Mouse (Mus musculus): ENCODE measurements at regions not wholly inside any gene's neighbourhood (a gene's known extent, or its start where the extent isn't known, plus 50 kb on each side); places are given as distances from the start of the nearest gene placed in this dataset.
"Not testable (repeated sequence)": the region's sequence is repeated elsewhere in the genome, so short reads cannot be mapped to it uniquely, and the experiment has no call there.

DNA sequence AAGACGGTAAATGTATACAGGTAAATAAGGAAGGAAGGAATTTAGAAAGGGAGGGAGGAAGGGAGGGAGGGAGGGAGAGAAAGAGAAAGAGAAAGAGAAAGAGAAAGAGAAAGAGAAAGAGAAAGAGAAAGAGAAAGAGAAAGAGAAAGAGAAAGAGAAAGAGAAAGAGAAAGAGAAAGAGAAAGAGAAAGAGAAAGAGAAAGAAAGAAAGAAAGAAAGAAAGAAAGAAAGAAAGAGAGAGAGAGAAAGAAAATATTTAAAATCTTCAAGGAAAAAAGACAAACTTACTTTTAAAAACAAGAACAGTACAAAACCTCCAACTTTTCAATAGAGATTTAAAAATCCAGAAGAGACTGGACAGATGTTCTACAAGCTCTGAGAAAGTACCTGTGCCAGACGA lies 261.1 kb upstream of the Vstm2a start:
- H3K36me3 ChIP-seq (replicated peaks in 1 of 2; ENCODE audit: control insufficient read depth in 1 of 2, insufficient read depth in 1 of 2, low read length in 1 of 2); H3K4me3 ChIP-seq (replicated peaks in 1 of 3; ENCODE audit: low read depth in 2 of 3, low read length in 2 of 3, poor library complexity in 1 of 3); H3K4me1 ChIP-seq (ENCODE audit: control insufficient read depth in 1 of 2, insufficient read depth in 2 of 2); H3K27me3 ChIP-seq (replicated peaks); H3K79me2 ChIP-seq (replicated peaks; ENCODE audit: control insufficient read depth, extremely low read depth, insufficient read depth, poor library complexity, severe bottlenecking); DNase-seq (ENCODE audit: extremely low read depth); H3K4me2 ChIP-seq (ENCODE audit: insufficient read depth, low read depth, poor library complexity, severe bottlenecking); dilution Hi-C loops (cut with MboI; ENCODE audit: extremely low pct_ligation_motif_present, extremely low pct_unique_long_range_greater_than_20kb, low sequenced_read_pairs); H3K27ac ChIP-seq (ENCODE audit: insufficient read depth, low read depth); H3K9ac ChIP-seq (ENCODE audit: insufficient read depth, low read depth); in situ Hi-C loops (cut with MboI; ENCODE audit: low pct_ligation_motif_present, low pct_unique_long_range_greater_than_20kb, low sequenced_read_pairs); H3K9me3 ChIP-seq (replicated peaks; ENCODE audit: low read length): not testable (repeated sequence)
- TF ChIP-seq ETS1 (conservative IDR thresholded peaks at IDR 0.05; ENCODE audit: low read depth, low read length): peak; percentile 67

DNA sequence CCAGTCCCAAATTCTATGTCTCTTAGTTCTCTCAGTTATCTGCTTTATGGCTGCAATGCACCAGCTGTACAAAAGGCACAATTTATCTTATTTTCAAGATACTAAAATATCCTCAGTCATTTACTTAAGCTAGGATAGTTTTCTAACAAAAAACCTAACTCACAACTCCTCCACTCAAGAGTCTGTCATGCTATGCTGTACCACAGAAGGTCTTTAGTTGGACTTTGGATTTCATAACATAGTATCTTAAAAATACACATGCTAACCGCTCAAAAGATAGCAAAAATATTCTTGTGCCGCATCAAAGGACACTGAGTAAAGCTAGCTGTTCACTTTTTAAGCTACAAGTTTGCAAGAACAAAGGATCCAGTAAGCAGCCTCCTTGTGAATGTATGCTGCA lies 255.6 kb upstream of the Vstm2a start:
- DNase-seq (ENCODE audit: extremely low read depth): no peak
- H3K79me2 ChIP-seq (replicated peaks; ENCODE audit: control insufficient read depth, extremely low read depth, insufficient read depth, poor library complexity, severe bottlenecking): no peaks in the 10 kb centered on the region
- H3K4me2 ChIP-seq (ENCODE audit: insufficient read depth, low read depth, poor library complexity, severe bottlenecking): no peak overlapping the region
- in situ Hi-C loops (cut with MboI; ENCODE audit: low pct_ligation_motif_present, low pct_unique_long_range_greater_than_20kb, low sequenced_read_pairs) (no loop called here), dilution Hi-C loops (cut with MboI; ENCODE audit: extremely low pct_ligation_motif_present, extremely low pct_unique_long_range_greater_than_20kb, low sequenced_read_pairs) (no loop called here)
- H3K27ac ChIP-seq (ENCODE audit: insufficient read depth, low read depth): no peak overlapping the region
- no peaks in the 10 kb centered on the region for H3K4me1 ChIP-seq (ENCODE audit: control insufficient read depth in 1 of 2, insufficient read depth in 2 of 2)
- TF ChIP-seq POLR2A (IDR thresholded peaks at IDR 0.05; ENCODE audit: low read depth, low read length) (no peak), SIN3A (IDR thresholded peaks at IDR 0.05; ENCODE audit: low read length) (no peak), ZNF384 (IDR thresholded peaks at IDR 0.05; ENCODE audit: low read depth, low read length) (no peak), HCFC1 (IDR thresholded peaks at IDR 0.05; ENCODE audit: low read depth, low read length) (no peak), USF2 (conservative IDR thresholded peaks at IDR 0.05; ENCODE audit: low read depth, low read length) (no peak), GABPA (IDR thresholded peaks at IDR 0.05; ENCODE audit: insufficient replicate concordance, low read depth, low read length) (no peak)
- no peaks in the 10 kb centered on the region for H3K36me3 ChIP-seq (replicated peaks in 1 of 2; ENCODE audit: control insufficient read depth in 1 of 2, insufficient read depth in 1 of 2, low read length in 1 of 2)
- H3K4me3 ChIP-seq (replicated peaks in 1 of 3; ENCODE audit: low read depth in 2 of 3, low read length in 2 of 3, poor library complexity in 1 of 3): no peak overlapping the region
- H3K9me3 ChIP-seq (replicated peaks; ENCODE audit: low read length): no peaks in the 10 kb centered on the region
- no peak overlapping the region for H3K9ac ChIP-seq (ENCODE audit: insufficient read depth, low read depth)
- H3K27me3 ChIP-seq (replicated peaks): no peaks in the 10 kb centered on the region

Data from CH12.LX (cell line).